Mouse (Mus musculus): ENCODE results near the gene Olfr1051.
"Not testable (repeated sequence)": the region's sequence is repeated elsewhere in the genome, so short reads cannot be mapped to it uniquely, and the experiment has no call there.

Olfr1051 gene

GRCm38 (mm10) chr2:86278988-86279387 is at the start of gene Olfr1051:
TSS of gene Olfr1051 (minus strand) at chr2:86279088.
- DNase-seq (ENCODE audit: low read depth, low spot score), result not testable (repeated sequence)

- DNase-seq (ENCODE audit: low read depth, low spot score), result no peak
Measured at GRCm38 (mm10) chr2:86315184-86315583, 36.3 kb upstream of the Olfr1051 start, which contains the start of gene Olfr1053. TSS of gene Olfr1053 (minus strand) at chr2:86315284.

- no peak for DNase-seq (ENCODE audit: low read depth, low spot score)
Measured at GRCm38 (mm10) chr2:86292155-86292554, 13.3 kb upstream of the Olfr1051 start, which contains the start of gene Olfr1052. TSS of gene Olfr1052 (plus strand) at chr2:86292455.

GRCm38 (mm10) chr2:86258228-86258627 is 20.7 kb downstream of the Olfr1051 start, which contains the start of gene Olfr1049:
TSS of gene Olfr1049 (minus strand) at chr2:86258328.
- not testable (repeated sequence) for DNase-seq (ENCODE audit: low read depth, low spot score)

- no peak for DNase-seq (ENCODE audit: low read depth, low spot score)
Measured at GRCm38 (mm10) chr2:86240189-86240588, 38.7 kb downstream of the Olfr1051 start, which contains the start of gene Olfr1048. TSS of gene Olfr1048 (minus strand) at chr2:86240289.

GRCm38 (mm10) chr2:86231301-86231700 is 47.6 kb downstream of the Olfr1051 start, which contains the start of gene Olfr1047:
TSS of gene Olfr1047 (minus strand) at chr2:86231401.
- DNase-seq (ENCODE audit: low read depth, low spot score), result no peak
